Mouse (Mus musculus): ENCODE results near the gene Ptpn22.

DNA sequence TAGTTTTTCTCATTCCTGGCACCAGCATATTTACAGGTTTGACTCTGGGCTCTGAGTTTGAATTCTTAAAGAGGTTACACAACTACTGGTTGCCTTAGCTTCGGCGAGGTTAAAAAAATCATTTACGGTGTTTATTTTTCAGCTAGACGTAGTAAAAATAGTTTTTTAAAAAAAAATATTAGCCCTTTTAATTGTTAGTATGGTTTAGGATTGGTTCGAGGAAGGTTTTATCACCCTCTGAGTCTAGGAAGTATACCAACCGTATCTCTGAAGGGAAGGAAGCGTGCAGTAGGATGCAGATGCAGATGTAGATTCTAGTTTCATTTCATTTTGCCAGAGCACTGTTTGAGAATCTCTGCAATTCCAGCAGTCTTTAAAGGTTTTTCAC is 55.9 kb downstream of the Ptpn22 start:
- TF ChIP-seq CTCF (IDR thresholded peaks at IDR 0.05; ENCODE audit: low read depth) = no peak
- TF ChIP-seq EP300 (IDR thresholded peaks at IDR 0.05; ENCODE audit: low read depth) = no peak
